Mouse (Mus musculus) liver, adult 2 months (tissue): ENCODE data around the gene Mgarp.

ENCODE experiments used
- CTCF ChIP-seq: fragments of 200-500 bp; IDR thresholded peaks from 2 replicates; pipeline ENCODE4 v1.5.1; 2011; ENCODE audit warnings: low read depth, low read length, control low read depth
- POLR2A ChIP-seq: fragments of 200-500 bp; IDR thresholded peaks from 2 replicates; pipeline ENCODE4 v1.6.1; 2011; ENCODE audit warnings: low read length, control low read depth; ENCODE audit not compliant: insufficient read depth; ENCODE audit errors: extremely low read depth

DNA sequence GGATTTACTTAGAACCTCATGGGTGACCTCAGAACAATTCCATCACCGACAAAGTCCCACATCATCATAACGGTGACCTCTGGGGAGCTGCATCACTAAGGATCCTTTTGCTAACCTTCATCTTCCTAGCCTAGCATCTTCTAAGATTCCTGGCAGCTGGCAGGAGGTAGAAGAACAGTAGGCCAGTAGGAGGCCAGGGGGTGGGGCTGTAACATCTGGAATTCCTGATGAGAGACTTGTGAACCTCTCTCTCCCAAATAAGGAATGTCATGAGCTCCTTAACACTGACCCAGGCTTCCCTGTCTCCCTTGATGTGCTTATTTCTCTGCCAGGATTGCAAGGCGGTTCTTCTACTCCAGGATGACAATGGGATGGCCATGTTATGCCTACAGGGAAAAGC, 45.7 kb downstream of the Mgarp start:
- no peak for TF ChIP-seq POLR2A
- no peak for TF ChIP-seq CTCF
